Mouse (Mus musculus) C2C12 (cell line): ENCODE measurements at regions not wholly inside any gene's neighbourhood (a gene's known extent, or its start where the extent isn't known, plus 50 kb on each side); places are given as distances from the start of the nearest gene placed in this dataset.

Experiments
- H3K27me3 ChIP-seq: one replicate; pipeline ENCODE4 v1.6.1; 2011; ENCODE audit not compliant: control insufficient read depth, insufficient read depth, insufficient read length
- H3K36me3 ChIP-seq: one replicate; pipeline ENCODE4 v1.6.1; 2011; ENCODE audit not compliant: control insufficient read depth, insufficient read depth
- H3K4me3 ChIP-seq: one replicate; pipeline ENCODE4 v1.5.1; 2011; ENCODE audit warnings: mild to moderate bottlenecking, control low read depth; ENCODE audit not compliant: poor library complexity, insufficient read depth, severe bottlenecking
- H3K79me2 ChIP-seq: one replicate; pipeline ENCODE4 v1.6.1; 2011; ENCODE audit not compliant: control insufficient read depth, insufficient read depth
- H3K79me3 ChIP-seq: one replicate; pipeline ENCODE4 v1.6.1; 2011; ENCODE audit warnings: low read depth, control low read depth
- H3ac ChIP-seq: one replicate; pipeline ENCODE3; 2011; ENCODE audit warnings: low read depth; ENCODE audit not compliant: control insufficient read depth, insufficient read length
- CEBPB ChIP-seq: IDR thresholded peaks from one replicate; pipeline ENCODE4 v1.6.1; 2011; ENCODE audit warnings: low read depth, mild to moderate bottlenecking, control low read depth, moderate library complexity
- CTCF ChIP-seq: IDR thresholded peaks from one replicate; pipeline ENCODE4 v1.5.1; 2011; ENCODE audit not compliant: control insufficient read depth, insufficient read depth, insufficient read length
- FOSL1 ChIP-seq: IDR thresholded peaks from one replicate; pipeline ENCODE4 v1.8.0; 2011; ENCODE audit warnings: mild to moderate bottlenecking, low read length; ENCODE audit not compliant: poor library complexity, insufficient read depth, severe bottlenecking
- MAX ChIP-seq: IDR thresholded peaks from one replicate; pipeline ENCODE4 v1.6.1; 2011; ENCODE audit warnings: mild to moderate bottlenecking, control low read depth
- MYOD1 ChIP-seq: IDR thresholded peaks from one replicate; pipeline ENCODE4 v1.6.1; 2011; ENCODE audit warnings: low read depth; ENCODE audit not compliant: control insufficient read depth, insufficient read length
- MYOG ChIP-seq: IDR thresholded peaks from one replicate; pipeline ENCODE4 v1.6.1; 2011; ENCODE audit not compliant: control insufficient read depth, insufficient read length; ENCODE audit errors: extremely low read depth
- USF1 ChIP-seq: IDR thresholded peaks from one replicate; pipeline ENCODE4 v1.6.1; 2011; ENCODE audit warnings: low read depth, mild to moderate bottlenecking, control low read depth, moderate library complexity

DNA sequence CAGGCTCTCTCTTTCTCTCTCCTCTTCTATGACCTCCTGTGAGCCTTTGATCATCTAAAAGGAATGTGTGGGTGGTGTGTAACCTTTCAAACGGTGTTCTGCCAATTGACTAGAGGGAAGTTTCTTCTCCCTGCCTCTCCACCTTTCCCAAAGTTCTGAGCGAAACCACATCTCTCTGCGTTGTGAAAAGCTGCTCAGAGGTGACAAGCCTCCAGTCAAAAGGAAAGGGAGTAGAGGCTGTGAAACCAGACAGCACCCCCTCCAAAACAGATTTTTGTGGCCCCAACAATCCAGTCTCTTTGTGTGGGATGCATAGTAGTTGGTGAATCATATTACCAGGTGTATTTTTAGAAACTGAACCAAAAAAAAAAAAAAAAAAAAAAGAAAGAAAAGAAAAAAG is 178.5 kb upstream of the Erbb4 start:
- no peak overlapping the region for H3K4me3 ChIP-seq
- no peaks in the 10 kb centered on the region for H3K36me3 ChIP-seq
- H3K27me3 ChIP-seq, result no peaks in the 10 kb centered on the region
- no peaks in the 10 kb centered on the region for H3K79me3 ChIP-seq
- no peak for TF ChIP-seq USF1
- TF ChIP-seq MAX, result no peak
- no peak for TF ChIP-seq CTCF
- no peak for TF ChIP-seq MYOD1
- no peak for TF ChIP-seq MYOG
- no peak for TF ChIP-seq CEBPB
- no peak for TF ChIP-seq FOSL1
- no peak overlapping the region for H3ac ChIP-seq
- H3K79me2 ChIP-seq, result no peaks in the 10 kb centered on the region

GRCm38 (mm10) chr1:69277428-69277827 is 169.6 kb upstream of the Erbb4 start:
- H3K79me3 ChIP-seq, result no peaks in the 10 kb centered on the region
- H3K36me3 ChIP-seq, result no peaks in the 10 kb centered on the region
- TF ChIP-seq USF1 (no peak), CTCF (no peak), MYOG (no peak)
- H3ac ChIP-seq, result no peak overlapping the region
- H3K27me3 ChIP-seq, result no peaks in the 10 kb centered on the region
- H3K4me3 ChIP-seq, result no peak overlapping the region
- no peaks in the 10 kb centered on the region for H3K79me2 ChIP-seq

DNA sequence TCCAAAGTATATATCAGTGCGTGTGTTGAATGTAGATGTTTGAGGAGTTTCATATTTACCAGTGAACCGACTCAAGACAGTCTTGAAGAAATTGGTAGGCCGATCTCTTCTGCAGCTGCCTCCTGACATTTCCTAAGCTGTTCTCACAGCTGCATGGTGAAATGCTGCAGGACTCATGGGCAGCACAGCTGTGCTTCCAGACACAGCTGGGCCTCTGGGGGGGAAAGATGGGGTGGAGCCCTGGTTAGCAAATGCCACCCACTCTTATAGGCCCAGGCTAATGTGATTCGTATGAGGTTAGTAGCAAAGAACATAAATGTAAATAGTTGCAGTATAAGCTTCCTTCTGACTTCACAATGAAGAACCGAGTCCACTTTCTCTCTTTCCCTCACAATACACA is 139.8 kb upstream of the Erbb4 start:
- H3K36me3 ChIP-seq, result no peaks in the 10 kb centered on the region
- no peak overlapping the region for H3K4me3 ChIP-seq
- no peak overlapping the region for H3ac ChIP-seq
- no peaks in the 10 kb centered on the region for H3K79me3 ChIP-seq
- H3K27me3 ChIP-seq, result no peaks in the 10 kb centered on the region
- no peak for TF ChIP-seq USF1
- TF ChIP-seq CEBPB, result no peak
- no peak for TF ChIP-seq MAX
- TF ChIP-seq MYOG, result no peak
- TF ChIP-seq MYOD1, result no peak
- TF ChIP-seq CTCF, result no peak
- TF ChIP-seq FOSL1, result no peak
- H3K79me2 ChIP-seq, result no peaks in the 10 kb centered on the region

DNA sequence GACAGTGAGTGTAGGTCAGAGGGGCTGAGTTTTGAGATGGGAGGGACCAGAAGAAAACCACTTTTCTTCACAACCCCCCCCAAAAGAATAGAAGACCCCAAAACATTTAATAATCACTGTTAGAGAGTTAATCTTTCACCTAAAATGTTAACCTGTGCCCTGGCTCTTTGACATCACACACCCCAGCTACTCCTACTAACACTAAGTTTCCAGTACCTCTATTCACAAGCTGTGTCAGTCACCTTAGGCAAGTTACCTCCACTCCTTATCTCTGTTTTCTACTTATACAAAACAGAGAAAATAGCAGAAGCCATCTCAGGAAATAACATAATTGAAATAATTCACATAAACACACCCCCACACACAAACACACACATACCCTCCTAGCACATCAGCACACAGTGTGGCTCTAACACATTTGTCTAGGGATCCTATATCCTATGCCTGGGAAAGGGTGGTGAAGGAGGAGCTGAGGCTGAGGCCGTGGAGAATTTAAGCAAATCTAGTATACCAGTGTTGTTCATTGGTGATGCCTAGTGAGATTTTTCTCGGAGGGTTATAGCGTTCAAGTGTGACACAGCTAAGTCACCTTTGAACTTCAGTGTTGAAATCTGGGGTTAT is 134.5 kb upstream of the Erbb4 start:
- H3K36me3 ChIP-seq, result no peaks in the 10 kb centered on the region
- no peaks in the 10 kb centered on the region for H3K79me3 ChIP-seq
- H3K27me3 ChIP-seq, result no peaks in the 10 kb centered on the region
- H3ac ChIP-seq, result no peak overlapping the region
- TF ChIP-seq CTCF, result no peak
- no peak for TF ChIP-seq USF1
- no peak for TF ChIP-seq MYOD1
- no peak for TF ChIP-seq MYOG
- no peak for TF ChIP-seq MAX
- no peaks in the 10 kb centered on the region for H3K79me2 ChIP-seq
- H3K4me3 ChIP-seq, result no peak overlapping the region

DNA sequence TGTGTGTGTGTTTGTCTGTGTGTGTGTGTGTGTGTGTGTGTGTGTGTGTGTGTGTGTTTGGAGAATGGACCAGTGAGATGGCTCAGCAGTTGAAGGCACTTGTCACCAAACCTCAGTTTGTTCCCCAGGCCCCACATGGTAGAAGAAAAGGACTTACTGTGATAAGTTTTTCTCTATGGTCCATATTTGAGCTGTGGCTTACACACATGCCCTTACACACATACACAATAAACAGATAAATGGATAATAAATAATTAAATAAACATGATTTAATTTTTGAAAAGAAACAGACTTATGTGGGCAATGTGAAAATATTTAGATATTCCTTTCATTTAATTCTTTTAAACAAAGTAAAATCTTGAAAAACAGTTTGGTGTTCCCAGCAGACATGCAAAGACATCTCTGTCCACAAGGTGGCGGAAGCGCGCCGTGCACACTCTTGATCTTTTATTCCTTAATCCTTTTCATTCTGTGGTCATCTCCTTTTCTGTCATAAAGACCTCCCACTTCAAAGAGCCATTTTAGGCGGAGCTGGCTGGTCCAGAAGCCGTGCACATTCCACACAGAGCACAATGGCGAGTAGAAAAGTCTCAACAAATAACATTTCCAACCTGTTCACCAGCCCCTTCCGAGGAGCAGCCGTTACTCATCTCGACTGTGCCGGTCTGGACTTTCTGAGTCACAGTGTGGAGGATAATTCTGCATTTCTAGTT is 133.8 kb upstream of the Erbb4 start:
- H3ac ChIP-seq, result peak overlapping the region; percentile 4
- TF ChIP-seq FOSL1 (no peak), MAX (no peak), USF1 (no peak), CEBPB (no peak), MYOG (no peak), CTCF (peak; percentile 50), MYOD1 (no peak)
- no peak overlapping the region for H3K4me3 ChIP-seq
- H3K27me3 ChIP-seq, result no peaks in the 10 kb centered on the region
- H3K79me2 ChIP-seq, result no peaks in the 10 kb centered on the region
- H3K36me3 ChIP-seq, result no peaks in the 10 kb centered on the region
- no peaks in the 10 kb centered on the region for H3K79me3 ChIP-seq

- H3ac ChIP-seq, result no peak overlapping the region
- no peak overlapping the region for H3K4me3 ChIP-seq
- H3K79me3 ChIP-seq, result no peaks in the 10 kb centered on the region
- TF ChIP-seq CEBPB, result no peak
- TF ChIP-seq MAX, result no peak
- TF ChIP-seq MYOD1, result peak; percentile 93
- TF ChIP-seq FOSL1, result no peak
- no peak for TF ChIP-seq USF1
- no peak for TF ChIP-seq CTCF
- H3K27me3 ChIP-seq, result no peaks in the 10 kb centered on the region
- no peaks in the 10 kb centered on the region for H3K79me2 ChIP-seq
- no peaks in the 10 kb centered on the region for H3K36me3 ChIP-seq
Measured at GRCm38 (mm10) chr1:69227864-69228263, 120.0 kb upstream of the Erbb4 start.
